Mouse (Mus musculus) megakaryocyte, embryonic 14.5 days (primary cell): Measurements from ENCODE around the gene Retreg3. TPM values are rescaled to one million over a fixed set of nuclear protein-coding genes. Genes with fewer than 3 reads are reported as not detected.

ENCODE experiments used
- H3K27me3 ChIP-seq: replicated peaks from 2 replicates; pipeline ENCODE3; 2012; ENCODE audit warnings: inconsistent platforms
- H3K36me3 ChIP-seq: replicated peaks from 2 replicates; pipeline ENCODE3; 2012; ENCODE audit warnings: low read length, inconsistent platforms, mixed read lengths
- H3K4me1 ChIP-seq: 2 replicates; pipeline ENCODE4 v1.6.1; 2012; ENCODE audit warnings: inconsistent platforms
- H3K4me3 ChIP-seq: replicated peaks from 2 replicates; pipeline ENCODE3; 2012; ENCODE audit warnings: moderate library complexity, mild to moderate bottlenecking, inconsistent platforms
- H3K9me3 ChIP-seq: 2 replicates; pipeline ENCODE4 v1.6.1; 2012; ENCODE audit warnings: inconsistent platforms
- FLI1 ChIP-seq: IDR thresholded peaks from 2 replicates; pipeline ENCODE4 v1.6.1; 2012; ENCODE audit warnings: low read length, inconsistent platforms, mixed read lengths
- GATA1 ChIP-seq: IDR thresholded peaks from 3 replicates; pipeline ENCODE4 v1.6.1; 2012; ENCODE audit warnings: mixed read lengths, low read length, inconsistent platforms, borderline replicate concordance
- polyA plus RNA-seq: library from polyadenylated mRNA; stranded (reverse); fragments of >175 nt; gene quantifications from 2 replicates; pipeline ENCODE4 v1.2.3, GENCODE M21; 2012; ENCODE audit warnings: low replicate concordance; ENCODE audit not compliant: insufficient read depth

The Retreg3 gene
- polyA plus RNA-seq, 1 experiment: 6.2 TPM

DNA sequence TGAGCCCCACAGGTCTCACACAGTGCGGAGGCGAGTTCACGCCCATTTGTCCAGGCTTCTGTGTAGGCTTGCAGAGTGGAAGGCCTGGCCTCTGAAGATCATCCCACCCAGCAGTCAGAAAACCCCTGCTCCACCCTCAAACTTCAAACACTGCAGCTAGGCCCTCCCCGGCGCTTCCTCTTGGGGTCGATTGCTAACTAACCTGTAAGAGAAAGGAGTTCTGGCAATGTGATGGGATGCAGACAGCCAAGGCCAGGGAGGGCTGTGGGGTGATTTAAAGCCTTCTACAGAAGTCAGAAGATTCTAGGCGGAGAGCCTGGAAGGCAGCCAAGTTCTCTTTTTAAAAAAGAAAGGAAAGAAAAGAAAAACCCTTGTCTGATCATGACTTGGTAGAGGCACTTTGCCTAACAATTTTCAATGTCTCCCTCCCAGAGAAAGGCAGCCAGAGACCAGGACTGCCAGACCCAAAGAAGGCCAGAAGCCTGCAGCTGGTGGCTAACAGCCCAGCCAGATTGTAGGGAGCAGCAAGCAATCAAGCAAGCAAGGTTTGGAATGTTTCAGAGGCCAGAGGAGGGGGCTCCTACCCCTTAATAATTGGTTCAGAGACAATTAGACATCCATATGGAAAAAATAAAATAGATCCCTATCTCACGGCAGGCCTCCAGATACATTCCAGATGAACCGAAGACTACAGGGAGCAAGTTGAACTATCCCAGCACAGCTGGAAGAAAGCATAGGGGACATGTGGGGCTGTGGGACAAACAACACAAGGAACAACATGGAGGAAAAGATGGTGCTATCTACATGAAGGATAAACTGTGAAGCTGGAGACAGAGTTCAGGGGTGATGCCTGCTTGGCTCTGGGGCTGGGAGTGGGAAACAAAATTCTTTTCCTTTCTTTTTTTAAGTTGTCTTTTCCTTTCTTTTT lies 29.7 kb upstream of the Retreg3 start:
- Histone ChIP-seq H3K27me3 (peaks cover 26% of the 10 kb centered on the region), H3K4me3 (no peak overlapping the region), H3K36me3 (no peaks in the 10 kb centered on the region), H3K9me3 (peaks cover 5% of the 10 kb centered on the region; the same call in 1 of the 2 replicates), H3K4me1 (peaks cover 2% of the 10 kb centered on the region; the same call in 1 of the 2 replicates)
- TF ChIP-seq GATA1 (no peak), FLI1 (no peak)

DNA sequence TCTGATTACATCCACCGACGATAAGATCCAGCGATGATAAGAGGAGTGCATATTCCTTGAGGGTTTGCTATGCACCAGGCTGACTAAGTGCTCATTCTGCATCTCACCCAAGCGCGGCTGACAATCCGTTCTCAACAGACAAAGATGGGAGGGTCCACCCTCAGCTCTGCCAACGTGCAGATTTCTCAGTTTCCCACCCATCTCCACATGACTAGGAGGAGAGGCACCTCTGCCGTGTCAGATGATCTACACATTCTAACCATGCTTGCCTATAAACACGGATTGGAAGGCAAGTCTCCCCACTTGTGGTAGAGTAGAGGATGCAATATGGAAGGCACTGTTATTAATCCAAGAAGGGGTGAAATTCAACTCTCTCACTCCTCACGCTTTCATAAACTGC lies 29.1 kb upstream of the Retreg3 start:
- peaks cover 5% of the 10 kb centered on the region; the same call in 1 of the 2 replicates for H3K9me3 ChIP-seq
- no peak for TF ChIP-seq FLI1
- no peak for TF ChIP-seq GATA1
- peaks cover 26% of the 10 kb centered on the region for H3K27me3 ChIP-seq
- H3K4me3 ChIP-seq: no peak overlapping the region
- no peaks in the 10 kb centered on the region for H3K36me3 ChIP-seq
- H3K4me1 ChIP-seq: peaks cover 6% of the 10 kb centered on the region

DNA sequence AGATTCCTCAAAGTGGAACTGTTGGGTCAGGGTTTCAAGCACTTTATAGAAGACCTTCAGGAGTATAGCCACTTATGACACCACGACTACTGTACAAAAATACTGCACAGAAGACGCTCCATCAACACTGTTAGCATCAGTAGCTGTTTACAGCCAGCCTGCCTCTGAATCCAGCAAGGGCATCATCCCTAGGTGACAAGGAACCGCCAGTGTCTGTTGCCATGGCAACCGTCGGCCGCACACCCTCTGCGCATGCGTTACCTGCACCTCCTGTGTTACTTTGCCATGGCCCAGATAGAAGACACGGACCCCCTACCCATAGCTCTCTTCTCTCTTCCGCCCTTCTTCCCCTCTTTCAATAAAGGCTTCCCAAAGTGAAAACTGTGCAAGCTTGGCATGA lies 26.7 kb upstream of the Retreg3 start:
- TF ChIP-seq FLI1: no peak
- TF ChIP-seq GATA1: no peak
- H3K36me3 ChIP-seq: no peaks in the 10 kb centered on the region
- H3K27me3 ChIP-seq: peaks cover 28% of the 10 kb centered on the region
- H3K9me3 ChIP-seq: no peaks in the 10 kb centered on the region
- H3K4me3 ChIP-seq: no peak overlapping the region
- H3K4me1 ChIP-seq: peaks cover 10% of the 10 kb centered on the region

DNA sequence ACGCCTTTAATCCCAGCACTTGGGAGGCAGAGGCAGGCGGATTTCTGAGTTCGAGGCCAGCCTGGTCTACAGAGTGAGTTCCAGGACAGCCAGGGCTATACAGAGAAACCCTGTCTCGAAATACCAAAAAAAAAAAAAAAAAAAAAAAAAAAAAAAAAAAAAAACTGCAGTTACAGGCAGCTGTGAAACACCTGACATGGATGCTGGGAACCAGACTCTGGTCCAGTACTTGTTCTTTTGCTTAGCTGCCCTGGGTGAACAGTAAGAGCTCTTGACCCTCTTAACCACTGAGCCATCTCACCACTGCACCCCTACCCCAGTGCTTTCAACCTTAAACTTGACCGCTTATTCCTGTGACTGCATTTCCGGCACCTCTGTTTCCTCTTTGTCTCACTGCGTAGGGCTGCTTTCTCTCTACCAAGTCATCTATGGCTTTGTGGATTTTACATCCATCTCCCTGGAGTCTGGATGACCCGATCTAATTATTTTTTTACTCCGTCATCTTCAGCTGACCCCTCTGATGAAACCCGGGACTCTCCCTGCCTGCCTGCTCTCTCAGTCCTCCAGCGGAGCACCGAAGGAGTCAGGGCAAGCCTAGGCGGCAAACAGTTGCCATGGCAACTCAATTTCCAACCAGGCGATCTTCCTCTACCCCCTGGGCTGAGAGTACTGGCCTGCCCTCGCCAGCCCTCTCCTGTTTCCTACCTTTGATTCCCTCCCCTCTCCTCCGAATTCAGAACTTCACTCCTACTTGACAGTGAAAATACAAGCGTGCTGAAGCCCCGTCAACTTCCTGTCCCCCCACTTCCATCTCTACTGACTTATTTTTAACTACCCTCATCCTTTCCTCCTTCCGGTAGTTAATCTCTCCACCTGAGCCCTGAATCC lies 23.9 kb upstream of the Retreg3 start:
- TF ChIP-seq GATA1: no peak
- Histone ChIP-seq H3K4me3 (peak overlapping the region; percentile 88), H3K36me3 (no peaks in the 10 kb centered on the region), H3K9me3 (no peaks in the 10 kb centered on the region), H3K4me1 (peaks cover 19% of the 10 kb centered on the region), H3K27me3 (peaks cover 40% of the 10 kb centered on the region)

DNA sequence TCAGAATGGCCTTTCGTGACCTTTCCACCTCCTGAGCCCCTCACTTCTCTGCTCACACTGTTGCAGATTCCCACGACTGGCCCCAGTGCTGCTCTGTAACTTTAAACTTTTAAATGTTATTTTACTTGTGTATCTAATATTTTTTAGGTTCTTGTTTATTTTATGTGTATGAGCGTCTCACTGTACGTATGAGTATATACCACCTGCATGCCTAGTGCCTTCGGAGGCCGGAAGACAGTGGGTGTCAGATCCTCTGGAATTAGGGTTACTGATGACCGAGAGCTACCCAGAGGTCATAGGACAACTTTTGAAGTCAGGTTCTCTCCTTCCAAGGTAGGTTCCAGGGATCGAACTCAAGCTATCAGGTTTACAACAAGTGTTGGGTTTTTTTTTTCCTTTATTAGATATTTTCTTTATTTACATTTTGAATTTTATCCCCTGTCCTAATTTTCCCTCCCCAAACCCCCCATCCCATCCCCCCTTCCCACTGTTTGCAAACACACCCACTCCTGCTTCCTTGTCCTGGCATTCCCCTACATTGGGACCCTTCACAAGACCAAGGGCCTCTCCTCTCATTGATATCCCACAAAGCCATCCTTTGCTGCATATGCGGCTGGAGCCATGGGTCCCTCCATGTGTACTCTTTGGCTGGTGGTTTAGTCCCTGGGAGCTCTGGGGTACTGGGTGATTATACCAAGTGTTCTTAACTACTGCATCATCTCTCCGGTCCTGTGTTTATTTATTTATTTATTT lies 22.7 kb upstream of the Retreg3 start:
- no peaks in the 10 kb centered on the region for H3K36me3 ChIP-seq
- no peak overlapping the region for H3K4me3 ChIP-seq
- H3K9me3 ChIP-seq: no peaks in the 10 kb centered on the region
- H3K4me1 ChIP-seq: peaks cover 22% of the 10 kb centered on the region
- peaks cover 41% of the 10 kb centered on the region for H3K27me3 ChIP-seq
- TF ChIP-seq GATA1: no peak
- TF ChIP-seq FLI1: no peak

DNA sequence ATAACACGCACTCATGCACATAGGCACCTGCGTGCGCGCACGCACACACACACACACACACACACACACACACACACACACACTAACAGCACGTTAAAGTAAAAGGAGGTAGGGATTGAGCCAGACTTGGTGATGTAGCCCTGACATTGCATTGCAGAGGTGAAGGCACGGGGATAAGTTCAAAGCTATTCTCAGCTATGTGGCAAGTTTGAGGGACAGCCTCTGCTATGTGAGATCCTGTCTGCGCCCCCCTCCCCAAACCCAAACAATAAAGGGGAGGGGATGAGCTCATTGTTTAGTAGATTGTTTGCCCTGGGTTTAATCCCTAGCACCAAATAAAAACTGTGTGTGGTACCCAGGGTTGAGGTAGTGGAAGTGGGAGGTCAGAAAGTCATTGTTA lies 21.4 kb upstream of the Retreg3 start:
- Histone ChIP-seq H3K9me3 (no peaks in the 10 kb centered on the region), H3K4me1 (peaks cover 20% of the 10 kb centered on the region), H3K4me3 (no peak overlapping the region), H3K27me3 (peaks cover 44% of the 10 kb centered on the region), H3K36me3 (no peaks in the 10 kb centered on the region)
- TF ChIP-seq GATA1: no peak
- no peak for TF ChIP-seq FLI1

DNA sequence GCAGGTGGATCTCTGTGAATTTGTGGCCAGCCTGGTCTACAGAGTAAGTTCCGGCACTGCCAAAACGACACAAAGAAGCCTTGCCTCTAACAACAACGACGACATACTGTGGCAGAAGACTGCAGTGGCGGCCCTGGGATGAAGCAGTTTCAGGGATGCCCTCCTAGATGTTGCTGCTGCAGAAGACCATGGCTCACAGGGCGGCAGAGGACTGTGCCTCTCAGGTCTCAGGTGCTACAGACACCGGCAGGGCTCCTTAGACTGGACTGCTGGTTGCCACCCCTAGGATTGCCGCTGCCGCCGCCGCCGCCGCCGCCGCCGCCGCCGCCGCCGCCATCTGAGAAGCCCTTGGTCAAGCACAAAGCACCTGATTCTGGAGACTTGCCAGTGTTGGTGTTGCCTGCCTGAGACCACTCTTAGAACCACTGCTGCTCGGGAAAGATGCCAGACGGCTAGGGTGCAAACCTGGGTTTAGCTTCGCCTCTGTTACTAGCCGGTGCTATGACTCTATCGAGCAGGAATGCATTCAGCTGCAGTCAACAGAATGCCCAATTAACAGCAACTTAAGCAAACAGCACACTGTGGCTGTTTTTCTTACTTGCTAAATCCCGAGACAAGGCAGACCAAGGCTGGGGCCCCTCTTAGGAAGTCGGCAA lies 20.6 kb upstream of the Retreg3 start:
- TF ChIP-seq GATA1: no peak
- TF ChIP-seq FLI1: no peak
- Histone ChIP-seq H3K9me3 (no peaks in the 10 kb centered on the region), H3K4me3 (peak overlapping the region; percentile 28), H3K4me1 (peaks cover 20% of the 10 kb centered on the region), H3K27me3 (peaks cover 46% of the 10 kb centered on the region), H3K36me3 (no peaks in the 10 kb centered on the region)

DNA sequence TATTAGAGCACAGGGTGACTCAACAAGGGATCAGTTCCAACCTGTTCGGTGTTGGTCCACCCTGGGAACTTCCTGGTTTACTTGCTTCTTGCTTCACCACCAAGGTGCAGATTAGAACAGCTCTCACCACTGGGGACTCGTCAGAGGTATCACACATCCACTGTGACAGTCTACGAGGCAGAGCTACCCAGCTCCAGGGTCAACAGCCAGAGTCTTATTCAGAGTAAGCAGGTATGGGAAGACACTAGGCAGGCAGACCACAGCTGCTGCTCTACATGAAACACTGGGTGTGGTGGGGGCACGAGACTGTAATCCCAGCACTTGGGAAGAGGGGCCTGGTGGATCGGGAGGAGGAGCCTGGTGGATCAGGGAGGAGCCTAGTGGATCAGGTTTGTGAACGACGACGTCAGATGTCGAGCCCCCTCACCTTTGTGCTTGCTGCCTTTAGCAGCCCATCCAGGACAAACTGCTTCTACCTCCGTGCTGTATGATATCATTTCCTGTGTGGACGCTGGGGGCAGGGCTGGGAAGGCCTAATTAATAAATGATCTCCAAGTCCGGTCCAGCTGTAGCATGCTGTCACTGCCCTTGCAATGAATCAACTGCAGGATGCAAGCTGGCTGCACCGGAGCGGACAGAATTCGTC lies 19.0 kb upstream of the Retreg3 start:
- no peak for TF ChIP-seq GATA1
- TF ChIP-seq FLI1: no peak
- Histone ChIP-seq H3K4me3 (peak overlapping the region; percentile 31), H3K9me3 (no peaks in the 10 kb centered on the region), H3K36me3 (no peaks in the 10 kb centered on the region), H3K27me3 (peaks cover 56% of the 10 kb centered on the region), H3K4me1 (peaks cover 16% of the 10 kb centered on the region)
